Mouse (Mus musculus) heart, embryonic 16.5 days (tissue): ENCODE measurements around the gene Ost4. TPM values are rescaled to one million over a fixed set of nuclear protein-coding genes. Genes with fewer than 3 reads are reported as not detected.

Experiments
- ATAC-seq: fragments of 200-750 bp; cut with Nextera tagmentation; replicated peaks from 2 replicates; pipeline ENCODE4 v1.8.0; 2017; ENCODE audit warnings: moderate number of reproducible peaks; ENCODE audit not compliant: insufficient read depth, low FRiP score; ENCODE audit errors: extremely low read depth
- H3K27ac ChIP-seq: fragments of 300-500 bp; sonication (generic); 2 replicates; pipeline ENCODE4 v1.5.1; 2014; ENCODE audit warnings: mild to moderate bottlenecking, low read length, control low read depth, moderate library complexity
- H3K27me3 ChIP-seq: fragments of 300-500 bp; sonication (generic); 2 replicates; pipeline ENCODE4 v1.6.1; 2014; ENCODE audit warnings: low read length, mixed read lengths; ENCODE audit not compliant: control insufficient read depth, insufficient read depth
- H3K36me3 ChIP-seq: fragments of 300-500 bp; sonication (generic); 2 replicates; pipeline ENCODE4 v1.6.1; 2014; ENCODE audit not compliant: control insufficient read depth, insufficient read depth
- H3K4me1 ChIP-seq: fragments of 300-500 bp; sonication (generic); 2 replicates; pipeline ENCODE4 v1.6.1; 2014; ENCODE audit warnings: low read length, mixed read lengths; ENCODE audit not compliant: control insufficient read depth, insufficient read depth
- H3K4me2 ChIP-seq: fragments of 300-500 bp; sonication (generic); 2 replicates; pipeline ENCODE4 v1.6.1; 2014; ENCODE audit warnings: low read depth, mild to moderate bottlenecking, control low read depth, low read length
- H3K4me3 ChIP-seq: fragments of 300-500 bp; sonication (generic); 2 replicates; pipeline ENCODE4 v1.5.1; 2014; ENCODE audit warnings: mild to moderate bottlenecking, control low read depth, low read length
- H3K9ac ChIP-seq: fragments of 300-500 bp; sonication (generic); 2 replicates; pipeline ENCODE4 v1.6.1; 2014; ENCODE audit warnings: low read length, control low read depth
- H3K9me3 ChIP-seq: fragments of 300-500 bp; sonication (generic); replicated peaks from 2 replicates; pipeline ENCODE4 v1.6.1; 2016; ENCODE audit warnings: low read length; ENCODE audit not compliant: control insufficient read depth
- WGBS: fragments of 180-500 bp; shearing (Covaris S2); extraction: QIAGEN DNeasy Blood & Tissue Kit; methylation state at CpG from one replicate; pipeline ENCODE4 v1.1.7; 2014; 5-methylcytosine and 5-hydroxymethylcytosine counted together
- polyA plus RNA-seq: library from polyadenylated mRNA; unstranded; fragments of >200 nt; fragmentation: Nextera tagmentation; extraction: Ambion mirVana; gene quantifications from 2 replicates; pipeline ENCODE4 v1.2.1, GENCODE M21; 2015

Gene Ost4
- polyA plus RNA-seq, 1 experiment from 2014 or later: 349 TPM

GRCm38 (mm10) chr5:30879347-30879943 lies 28.1 kb downstream of the Ost4 start:
- Histone ChIP-seq H3K27me3 (no peaks in the 10 kb centered on the region), H3K9ac (no peak overlapping the region), H3K27ac (no peak overlapping the region), H3K9me3 (no peaks in the 10 kb centered on the region), H3K36me3 (peaks cover 28% of the 10 kb centered on the region), H3K4me2 (no peak overlapping the region), H3K4me1 (no peaks in the 10 kb centered on the region), H3K4me3 (no peak overlapping the region)
- ATAC-seq: no peak
- WGBS: 71% methylated on average over 5 of the region's 5 CpGs

- no peaks in the 10 kb centered on the region for H3K4me1 ChIP-seq
- H3K4me2 ChIP-seq: no peak overlapping the region
- H3K36me3 ChIP-seq: peaks cover 36% of the 10 kb centered on the region
- no peak overlapping the region for H3K4me3 ChIP-seq
- H3K9ac ChIP-seq: no peak overlapping the region
- no peaks in the 10 kb centered on the region for H3K27me3 ChIP-seq
- H3K27ac ChIP-seq: no peak overlapping the region
- ATAC-seq: no peak
- H3K9me3 ChIP-seq: no peaks in the 10 kb centered on the region
- WGBS: 57% methylated on average over 6 of the region's 6 CpGs
Measured at GRCm38 (mm10) chr5:30878616-30879015, 29.0 kb downstream of the Ost4 start.

GRCm38 (mm10) chr5:30874365-30874764 lies 33.2 kb downstream of the Ost4 start:
- Histone ChIP-seq H3K4me1 (peaks cover 9% of the 10 kb centered on the region), H3K27ac (no peak overlapping the region), H3K4me2 (no peak overlapping the region), H3K36me3 (peaks cover 57% of the 10 kb centered on the region), H3K9me3 (no peaks in the 10 kb centered on the region), H3K27me3 (no peaks in the 10 kb centered on the region), H3K9ac (no peak overlapping the region), H3K4me3 (no peak overlapping the region)
- 86% methylated on average over 7 of the region's 7 CpGs for WGBS
- no peak for ATAC-seq

GRCm38 (mm10) chr5:30872574-30872973 lies 35.0 kb downstream of the Ost4 start:
- Histone ChIP-seq H3K9ac (no peak overlapping the region), H3K27me3 (no peaks in the 10 kb centered on the region), H3K4me1 (peaks cover 12% of the 10 kb centered on the region), H3K9me3 (no peaks in the 10 kb centered on the region), H3K4me2 (no peak overlapping the region), H3K36me3 (peaks cover 57% of the 10 kb centered on the region), H3K4me3 (no peak overlapping the region), H3K27ac (no peak overlapping the region)
- 93% methylated on average over 9 of the region's 9 CpGs for WGBS
- ATAC-seq: no peak

GRCm38 (mm10) chr5:30870131-30870406 lies 37.5 kb downstream of the Ost4 start:
- no peak for ATAC-seq
- H3K36me3 ChIP-seq: peaks cover 36% of the 10 kb centered on the region

GRCm38 (mm10) chr5:30869405-30870130 lies 38.0 kb downstream of the Ost4 start:
- Histone ChIP-seq H3K9ac (peak overlapping the region; percentile 93), H3K36me3 (peaks cover 31% of the 10 kb centered on the region), H3K4me1 (peaks cover 12% of the 10 kb centered on the region), H3K4me2 (peak overlapping the region; percentile 92), H3K27ac (peak overlapping the region; percentile 71), H3K4me3 (peak overlapping the region; percentile 88), H3K9me3 (no peaks in the 10 kb centered on the region), H3K27me3 (no peaks in the 10 kb centered on the region)
- peak; percentile 95 for ATAC-seq
- WGBS: under 1% methylated on average over 59 of the region's 63 CpGs

More at GRCm38 (mm10) chr5:30870131-30870406, 37.5 kb downstream of the Ost4 start:
- WGBS: 15% methylated on average over 2 of the region's 2 CpGs
- H3K4me2 ChIP-seq: peak overlapping the region; percentile 92
- peak overlapping the region; percentile 88 for H3K4me3 ChIP-seq
- H3K27me3 ChIP-seq: no peaks in the 10 kb centered on the region
- peak overlapping the region; percentile 71; the same call in 1 of the 2 replicates for H3K27ac ChIP-seq
- H3K9ac ChIP-seq: peak overlapping the region; percentile 93
- peaks cover 12% of the 10 kb centered on the region for H3K4me1 ChIP-seq
- H3K9me3 ChIP-seq: no peaks in the 10 kb centered on the region

GRCm38 (mm10) chr5:30868981-30869380 lies 38.6 kb downstream of the Ost4 start:
- 21% methylated on average over 9 of the region's 9 CpGs for WGBS
- Histone ChIP-seq H3K27ac (peak overlapping the region; percentile 25; the same call in 1 of the 2 replicates), H3K27me3 (no peaks in the 10 kb centered on the region), H3K36me3 (peaks cover 25% of the 10 kb centered on the region), H3K4me1 (peaks cover 14% of the 10 kb centered on the region), H3K9me3 (no peaks in the 10 kb centered on the region), H3K9ac (peak overlapping the region; percentile 64), H3K4me3 (peak overlapping the region; percentile 88), H3K4me2 (peak overlapping the region; percentile 66)
- no peak for ATAC-seq

- no peaks in the 10 kb centered on the region for H3K27me3 ChIP-seq
- no peak within 1 kb of the TSS for H3K27ac ChIP-seq
- no peak for ATAC-seq
- H3K36me3 ChIP-seq: peaks cover 16% of the 10 kb centered on the region
- WGBS: 96% methylated on average over 3 of the region's 3 CpGs
- no peaks in the 10 kb centered on the region for H3K9me3 ChIP-seq
- no peak within 1 kb of the TSS; the same call in 1 of the 2 replicates for H3K9ac ChIP-seq
- peaks cover 17% of the 10 kb centered on the region for H3K4me1 ChIP-seq
- no peak within 1 kb of the TSS for H3K4me2 ChIP-seq
- H3K4me3 ChIP-seq: no peak within 1 kb of the TSS
Measured at GRCm38 (mm10) chr5:30867712-30868111, 39.9 kb downstream of the Ost4 start, which contains the start of gene Tmem214. Gene Tmem214, plus strand, starts transcription at chr5:30868012.

- Histone ChIP-seq H3K4me2 (no peak overlapping the region), H3K27ac (no peak overlapping the region), H3K9me3 (no peaks in the 10 kb centered on the region), H3K27me3 (no peaks in the 10 kb centered on the region), H3K4me3 (no peak overlapping the region), H3K36me3 (peaks cover 8% of the 10 kb centered on the region), H3K4me1 (peaks cover 17% of the 10 kb centered on the region), H3K9ac (no peak overlapping the region)
- WGBS: 87% methylated on average over 3 of the region's 3 CpGs
- no peak for ATAC-seq
Measured at GRCm38 (mm10) chr5:30866871-30867270, 40.7 kb downstream of the Ost4 start.
